Mouse (Mus musculus): ENCODE results near the gene Cpsf4.
"Not testable (repeated sequence)": the region's sequence is repeated elsewhere in the genome, so short reads cannot be mapped to it uniquely, and the experiment has no call there.

Cpsf4 gene

DNA sequence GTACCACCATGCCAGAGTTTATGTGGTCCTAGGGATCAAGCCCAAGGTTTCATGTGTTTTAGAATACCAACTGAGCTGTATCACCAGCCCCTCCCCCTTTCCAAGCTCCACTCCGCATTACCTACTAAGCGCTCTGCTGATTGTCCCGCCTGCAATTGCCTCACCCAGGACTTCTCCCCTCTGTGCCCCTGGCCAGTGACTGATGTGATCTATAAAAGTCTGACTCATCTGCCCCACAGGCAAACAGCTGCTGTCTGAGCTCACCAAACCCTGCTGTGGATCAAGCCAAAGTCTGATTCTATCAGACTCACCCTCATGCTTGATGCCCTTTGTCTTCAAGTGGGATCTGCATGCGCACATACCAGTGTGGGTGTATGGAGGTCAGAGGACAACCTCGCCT, 55.8 kb downstream of the Cpsf4 start:
- DNase-seq (ENCODE audit: low read depth, low spot score): no peak

DNA sequence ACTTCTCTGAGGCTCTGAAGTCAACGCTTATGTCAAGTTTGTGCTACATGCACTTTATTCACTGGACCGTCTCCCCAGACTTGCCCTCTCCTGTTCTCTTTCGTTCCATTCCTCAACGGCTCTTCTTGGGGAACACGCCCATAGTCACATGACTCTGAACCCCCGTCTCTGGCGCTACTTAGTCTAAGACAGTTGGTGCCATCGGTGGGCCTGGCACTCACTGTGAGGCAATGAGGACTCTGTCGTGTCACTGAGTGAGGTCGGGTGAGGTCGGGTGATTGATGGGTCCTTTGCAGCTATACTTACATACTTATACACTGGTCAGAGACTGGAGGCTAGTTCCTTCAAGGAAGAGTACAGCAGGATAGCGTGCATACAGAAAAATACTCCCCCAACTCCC, 56.4 kb downstream of the Cpsf4 start:
- no peak for DNase-seq (ENCODE audit: low read depth, low spot score)

DNA sequence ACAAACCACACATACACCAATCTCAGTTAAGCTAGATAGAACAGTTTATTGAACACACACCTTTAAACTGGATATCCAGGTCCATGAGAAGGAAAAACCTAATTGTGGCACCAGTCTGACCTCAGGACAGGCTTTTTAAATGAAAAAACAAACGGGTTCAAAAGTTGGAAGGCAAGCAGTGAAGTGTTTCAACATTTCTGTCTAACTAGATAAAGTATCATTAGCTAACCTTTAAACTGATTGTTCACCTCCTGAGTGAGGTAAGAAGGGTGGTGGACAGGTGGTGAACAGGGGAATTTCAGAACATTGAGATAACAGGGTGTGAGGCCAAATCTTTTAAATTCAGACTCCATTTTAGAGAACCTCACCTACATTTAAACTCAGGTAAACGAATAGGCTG, 59.4 kb downstream of the Cpsf4 start:
- DNase-seq (ENCODE audit: low read depth, low spot score): no peak

DNA sequence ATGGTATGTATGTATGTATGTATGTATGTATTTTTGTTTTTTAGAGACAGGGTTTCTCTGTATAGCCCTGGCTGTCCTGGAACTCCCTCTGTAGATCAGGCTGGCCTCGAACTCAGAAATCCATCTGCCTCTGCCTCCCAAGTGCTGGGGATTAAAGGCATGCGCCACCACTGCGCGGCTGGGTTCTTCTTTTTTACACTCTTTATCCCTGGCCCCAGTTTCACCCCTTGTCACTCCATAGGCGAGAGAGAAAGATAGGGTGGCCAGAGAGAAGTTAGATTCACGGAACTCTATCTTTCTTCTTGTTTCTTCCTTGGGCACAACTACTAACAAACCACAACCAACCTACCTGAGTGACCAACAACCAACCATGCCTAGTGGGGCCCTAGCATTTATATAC, 62.3 kb downstream of the Cpsf4 start:
- not testable (repeated sequence) for DNase-seq (ENCODE audit: low read depth, low spot score)

DNA sequence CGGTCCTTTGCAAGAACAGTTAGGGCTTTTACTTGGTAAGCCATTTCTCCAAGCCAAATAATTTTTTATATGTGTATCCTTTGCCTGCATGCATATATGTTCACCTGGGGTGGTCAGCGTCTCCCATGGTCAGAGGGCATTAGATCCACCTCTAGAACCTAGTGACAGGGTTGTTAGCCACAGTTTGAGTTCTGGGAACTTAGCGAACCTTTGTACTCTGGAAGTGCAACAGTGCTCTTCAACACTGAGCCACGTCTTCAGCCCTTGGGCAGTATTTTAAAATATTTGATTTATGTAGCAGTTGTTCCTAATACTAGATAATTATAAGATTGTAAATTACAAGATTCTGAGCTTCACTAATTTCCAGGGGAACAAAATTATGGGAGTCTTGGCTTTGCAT, 63.6 kb downstream of the Cpsf4 start:
- DNase-seq (ENCODE audit: low read depth, low spot score): no peak

DNA sequence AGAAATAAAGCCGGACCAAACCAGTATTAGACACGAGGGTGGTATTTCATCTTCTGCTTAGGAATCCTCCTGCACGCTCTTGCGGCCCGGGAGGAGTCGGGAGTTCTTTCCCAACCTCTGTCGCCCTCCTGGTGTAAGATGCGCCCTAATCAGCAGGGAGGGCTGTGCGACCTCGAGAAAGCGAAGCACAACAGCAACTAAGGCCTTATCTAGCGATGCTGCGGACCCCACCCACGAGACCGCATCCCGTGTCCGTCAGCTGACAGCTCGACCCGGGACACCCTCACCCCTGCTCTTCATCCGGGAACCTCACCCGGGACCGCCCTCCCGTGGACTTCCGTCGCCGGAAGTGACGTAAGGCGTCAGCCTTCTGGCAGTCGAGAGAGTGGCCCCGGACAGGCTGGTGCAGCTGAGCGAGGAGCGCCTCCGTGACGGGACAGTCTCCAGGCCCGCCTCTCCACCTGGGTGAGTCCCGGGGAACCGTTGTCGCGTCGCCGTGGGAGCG, 64.4 kb downstream of the Cpsf4 start, which contains the start of gene Zfp655:
Gene Zfp655 (plus strand): TSS at position 349 of the 505 bp plus-strand sequence.
- peak; percentile 96 for DNase-seq (ENCODE audit: low read depth, low spot score)

All from embryo, embryonic 11.5 days (tissue).